Mouse (Mus musculus) liver, embryonic 12.5 days (tissue): ENCODE measurements around the gene Olfr1441. TPM values are rescaled to one million over a fixed set of nuclear protein-coding genes. Genes with fewer than 3 reads are reported as not detected.

Experiments used
- ATAC-seq: fragments of 200-750 bp; cut with Nextera tagmentation; 2 replicates; pipeline ENCODE4 v1.8.0; 2017; ENCODE audit warnings: moderate number of reproducible peaks, mild to moderate bottlenecking, moderate library complexity
- H3K27ac ChIP-seq: fragments of 300-500 bp; sonication (generic); 2 replicates; pipeline ENCODE4 v1.5.1; 2016; ENCODE audit warnings: mild to moderate bottlenecking
- H3K27me3 ChIP-seq: fragments of 300-500 bp; sonication (generic); replicated peaks from 2 replicates; pipeline ENCODE4 v1.6.1; 2016; ENCODE audit warnings: mild to moderate bottlenecking, moderate library complexity
- H3K36me3 ChIP-seq: fragments of 300-500 bp; sonication (generic); 2 replicates; pipeline ENCODE4 v1.6.1; 2016; ENCODE audit warnings: mild to moderate bottlenecking, moderate library complexity
- H3K4me1 ChIP-seq: fragments of 300-500 bp; sonication (generic); 2 replicates; pipeline ENCODE4 v1.6.1; 2016
- H3K4me2 ChIP-seq: fragments of 300-500 bp; sonication (generic); 2 replicates; pipeline ENCODE4 v1.6.1; 2016; ENCODE audit warnings: mild to moderate bottlenecking, moderate library complexity
- H3K4me3 ChIP-seq: fragments of 300-500 bp; sonication (generic); 2 replicates; pipeline ENCODE4 v1.5.1; 2016; ENCODE audit warnings: mild to moderate bottlenecking, moderate library complexity
- H3K9ac ChIP-seq: fragments of 300-500 bp; sonication (generic); 2 replicates; pipeline ENCODE4 v1.6.1; 2016; ENCODE audit warnings: mild to moderate bottlenecking, moderate library complexity
- H3K9me3 ChIP-seq: fragments of 300-500 bp; sonication (generic); replicated peaks from 2 replicates; pipeline ENCODE4 v1.6.1; 2016; ENCODE audit warnings: mild to moderate bottlenecking, moderate library complexity
- WGBS: fragments of 180-500 bp; shearing (Covaris S2); methylation state at CpG from one replicate; pipeline ENCODE4 v1.1.7; 2016; ENCODE audit not compliant: insufficient replicate concordance; 5-methylcytosine and 5-hydroxymethylcytosine counted together
- polyA plus RNA-seq: library from polyadenylated mRNA; unstranded; fragments of >200 nt; fragmentation: Nextera tagmentation; extraction: Ambion mirVana; gene quantifications from 2 replicates; pipeline ENCODE4 v1.2.1, GENCODE M21; 2016

Gene Olfr1441
- polyA plus RNA-seq, 1 experiment from 2014 or later: not detected

DNA sequence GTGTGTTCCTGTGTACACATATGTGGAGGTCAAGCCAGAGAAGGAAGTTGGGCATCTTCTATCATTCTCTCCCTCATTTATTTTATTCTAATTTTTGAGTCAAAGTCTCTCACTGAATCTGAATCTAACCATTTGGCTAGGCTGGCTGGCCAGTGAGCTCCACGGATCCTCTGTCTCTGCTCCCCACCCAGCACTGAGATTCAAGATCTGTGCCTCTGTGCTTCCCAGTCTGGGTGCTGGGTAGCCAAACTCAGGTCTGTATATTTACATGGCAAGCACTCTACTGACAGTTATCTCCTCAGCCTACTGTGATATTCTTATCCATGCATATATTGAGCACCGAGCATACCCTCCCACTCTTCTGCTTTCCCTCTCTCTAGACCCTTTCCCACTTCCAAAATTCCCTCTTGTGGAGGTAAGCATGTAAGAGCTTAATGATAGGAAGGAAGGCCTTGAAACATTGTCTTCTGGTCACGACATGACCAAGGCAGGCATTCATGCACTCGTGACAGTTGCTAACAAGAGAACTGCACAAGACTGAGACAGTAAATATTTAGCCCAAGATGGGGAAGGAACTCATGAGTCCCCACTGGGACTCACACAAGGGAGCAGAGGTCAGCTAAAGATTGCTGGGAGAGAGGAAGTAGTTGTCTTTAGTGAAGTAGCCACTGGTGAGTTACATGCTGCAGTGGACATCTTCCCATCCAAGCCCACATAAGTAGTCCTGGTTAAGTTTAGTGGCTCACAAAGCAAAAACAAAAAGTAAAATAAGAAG lies 18.7 kb downstream of the Olfr1441 start:
- H3K9me3 ChIP-seq: no peaks in the 10 kb centered on the region
- no peak for ATAC-seq

DNA sequence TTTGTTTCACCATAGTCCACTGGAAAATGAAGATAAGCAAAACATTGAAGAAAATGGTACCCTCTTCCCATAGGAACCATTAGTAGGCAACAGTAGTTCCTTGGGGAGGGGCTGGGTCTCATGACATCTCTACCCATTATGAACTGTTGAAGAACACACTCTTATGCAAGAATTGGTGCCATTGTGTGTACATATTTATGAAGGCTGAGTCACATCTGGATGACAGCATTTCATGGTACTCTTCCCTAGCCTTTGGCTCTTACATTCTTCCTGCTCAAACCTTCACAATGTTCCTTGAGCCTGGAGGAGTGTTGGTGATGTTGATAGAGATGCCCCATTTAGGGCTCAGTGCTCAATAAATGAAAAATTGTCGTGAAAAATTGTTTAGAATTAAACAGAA lies 22.3 kb downstream of the Olfr1441 start:
- Histone ChIP-seq H3K9me3 (no peaks in the 10 kb centered on the region), H3K9ac (no peak overlapping the region), H3K4me2 (no peak overlapping the region), H3K27me3 (no peaks in the 10 kb centered on the region), H3K4me3 (no peak overlapping the region), H3K36me3 (no peaks in the 10 kb centered on the region), H3K27ac (no peak overlapping the region), H3K4me1 (no peaks in the 10 kb centered on the region)
- WGBS: 44% methylated on average over 1 of the region's 1 CpGs
- ATAC-seq: no peak

More for the DNA sequence above, 18.7 kb downstream of the Olfr1441 start:
- Histone ChIP-seq H3K27me3 (no peaks in the 10 kb centered on the region), H3K9ac (no peak overlapping the region), H3K4me2 (no peak overlapping the region), H3K27ac (no peak overlapping the region), H3K4me3 (no peak overlapping the region), H3K4me1 (no peaks in the 10 kb centered on the region), H3K36me3 (no peaks in the 10 kb centered on the region)
- WGBS: 43% methylated on average over 4 of the region's 4 CpGs

DNA sequence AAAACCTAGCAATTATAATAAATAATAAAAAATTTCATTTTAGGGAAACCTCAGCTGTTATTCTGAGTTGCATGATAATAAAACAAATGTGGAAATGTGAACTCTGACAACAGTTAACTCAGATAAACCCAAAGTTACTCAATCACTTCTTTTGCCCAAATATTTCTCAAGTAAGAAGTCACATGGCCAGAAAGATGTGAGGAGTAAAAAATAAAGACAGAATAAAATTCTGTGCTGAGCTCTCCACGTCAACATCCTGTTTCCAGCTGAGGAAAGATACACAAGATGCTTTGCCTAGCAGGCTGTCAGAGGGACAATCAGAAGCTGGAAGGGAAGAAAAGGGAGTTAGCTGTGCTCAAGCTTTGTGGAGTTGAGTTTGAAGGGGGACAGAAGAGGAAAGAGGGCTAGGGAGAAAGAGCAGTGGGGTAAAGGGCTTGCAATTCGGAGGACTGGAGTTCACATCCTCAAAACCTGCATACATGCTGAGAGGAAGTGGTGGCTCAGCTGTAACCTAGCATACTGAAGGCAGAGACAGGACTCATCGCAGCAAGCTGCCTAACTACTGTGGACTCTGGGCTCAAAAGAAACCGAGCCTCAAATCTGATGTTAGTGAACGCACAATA lies 23.0 kb downstream of the Olfr1441 start:
- Histone ChIP-seq H3K9ac (no peak overlapping the region), H3K9me3 (no peaks in the 10 kb centered on the region), H3K27ac (no peak overlapping the region), H3K36me3 (no peaks in the 10 kb centered on the region), H3K27me3 (no peaks in the 10 kb centered on the region), H3K4me1 (no peaks in the 10 kb centered on the region), H3K4me2 (no peak overlapping the region), H3K4me3 (no peak overlapping the region)
- 28% methylated on average over 5 of the region's 5 CpGs for WGBS
- no peak for ATAC-seq

DNA sequence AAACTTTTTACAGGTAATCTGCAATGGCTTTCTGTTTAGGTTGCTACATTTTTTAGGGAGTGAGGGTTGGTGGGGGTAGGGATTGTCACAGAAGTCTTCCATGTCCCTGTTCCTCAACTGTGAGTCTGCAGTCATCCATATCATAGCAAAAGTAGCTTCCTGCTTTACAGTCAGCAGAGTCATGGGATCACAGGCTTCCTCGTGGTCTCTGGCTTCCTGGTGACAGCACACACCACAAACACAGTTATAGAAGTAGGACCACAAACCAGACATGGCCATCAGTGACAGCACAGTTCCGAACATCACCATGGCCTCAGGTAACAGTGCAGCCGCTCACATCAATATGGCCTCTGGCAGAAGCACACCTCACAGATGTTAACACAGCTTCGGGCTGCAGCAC lies 25.3 kb downstream of the Olfr1441 start:
- Histone ChIP-seq H3K4me2 (no peak overlapping the region), H3K27ac (no peak overlapping the region), H3K4me1 (no peaks in the 10 kb centered on the region), H3K9me3 (no peaks in the 10 kb centered on the region), H3K27me3 (no peaks in the 10 kb centered on the region), H3K4me3 (no peak overlapping the region), H3K36me3 (no peaks in the 10 kb centered on the region), H3K9ac (no peak overlapping the region)
- WGBS: 44% methylated on average over 4 of the region's 4 CpGs
- ATAC-seq: no peak

DNA sequence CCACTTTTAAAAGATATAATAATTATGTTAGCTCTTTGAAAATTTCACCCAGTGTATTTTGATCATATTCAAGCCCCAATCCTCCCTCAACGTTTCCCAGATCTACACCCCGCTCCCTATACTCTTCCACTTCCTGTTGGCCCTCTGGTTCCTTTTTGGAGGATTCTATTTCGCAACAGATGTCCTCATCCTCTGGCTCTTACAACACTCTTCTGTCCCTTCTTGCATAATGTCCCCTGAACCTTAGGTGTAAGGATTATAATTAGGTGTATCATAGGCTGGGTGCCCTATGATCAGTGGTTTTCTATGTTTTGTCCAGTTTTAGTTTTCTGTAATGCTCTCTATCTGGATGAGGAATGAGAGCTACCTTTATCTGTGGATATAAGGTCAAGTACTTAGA lies 27.8 kb downstream of the Olfr1441 start:
- Histone ChIP-seq H3K27me3 (no peaks in the 10 kb centered on the region), H3K36me3 (no peaks in the 10 kb centered on the region), H3K27ac (no peak overlapping the region), H3K4me2 (no peak overlapping the region), H3K4me1 (no peaks in the 10 kb centered on the region), H3K4me3 (no peak overlapping the region), H3K9me3 (no peaks in the 10 kb centered on the region), H3K9ac (no peak overlapping the region)
- ATAC-seq: no peak
- WGBS: 39% methylated on average over 3 of the region's 3 CpGs

DNA sequence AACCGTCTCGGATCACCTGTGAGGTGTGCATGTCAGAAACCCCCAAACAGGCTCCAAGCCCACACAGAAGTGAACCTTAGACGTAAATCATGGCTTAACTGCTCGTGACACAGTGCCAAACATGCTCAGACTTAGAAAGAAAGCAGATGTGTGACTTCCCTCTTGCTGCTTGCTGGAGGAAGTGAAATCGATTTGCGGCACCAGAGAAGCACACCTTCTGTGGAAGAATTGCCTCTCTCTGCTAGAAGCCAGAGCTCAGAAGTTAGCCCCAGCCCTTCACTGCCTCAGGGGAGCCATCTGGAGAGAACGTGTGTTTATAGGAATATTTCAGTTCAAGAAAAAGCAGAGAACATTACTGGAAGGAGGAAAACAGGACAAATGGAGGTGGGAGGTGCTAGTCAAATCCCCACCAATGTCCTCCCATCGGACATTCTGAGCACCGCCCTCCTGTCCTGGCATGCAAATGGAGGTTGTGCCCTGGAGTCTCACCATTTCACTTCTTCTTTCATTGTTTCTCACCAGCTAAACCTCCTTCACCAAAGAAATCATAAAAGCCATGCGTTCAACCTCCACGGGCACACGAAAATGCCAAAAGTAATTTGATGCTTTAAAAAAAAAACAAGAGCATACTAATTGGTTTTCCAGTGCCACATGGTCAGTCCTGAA lies 40.3 kb downstream of the Olfr1441 start:
- 64% methylated on average over 12 of the region's 12 CpGs for WGBS
- Histone ChIP-seq H3K27me3 (no peaks in the 10 kb centered on the region), H3K9ac (no peak overlapping the region), H3K27ac (no peak overlapping the region), H3K4me2 (no peak overlapping the region), H3K36me3 (no peaks in the 10 kb centered on the region), H3K9me3 (no peaks in the 10 kb centered on the region), H3K4me3 (no peak overlapping the region), H3K4me1 (no peaks in the 10 kb centered on the region)
- ATAC-seq: no peak

DNA sequence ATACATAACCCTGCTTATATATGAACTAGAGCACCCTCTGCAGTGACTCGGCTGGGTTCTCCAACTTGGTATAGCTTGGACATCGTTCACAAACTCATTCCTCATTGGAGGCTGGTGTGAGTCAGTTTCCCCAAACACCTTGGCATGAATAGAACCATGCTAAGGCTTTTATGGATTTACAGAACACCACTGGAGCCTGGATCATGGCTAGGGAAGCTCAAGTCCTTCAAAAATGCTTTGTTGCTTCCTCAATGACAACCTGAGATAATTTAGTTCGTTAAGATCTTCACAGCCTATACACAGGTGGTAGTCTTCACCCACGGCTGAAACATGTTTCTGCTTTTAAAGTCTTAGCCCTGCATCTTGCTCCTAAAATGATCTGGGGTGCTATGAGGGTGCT lies 42.3 kb downstream of the Olfr1441 start:
- Histone ChIP-seq H3K27me3 (no peaks in the 10 kb centered on the region), H3K27ac (no peak overlapping the region), H3K36me3 (no peaks in the 10 kb centered on the region), H3K4me3 (no peak overlapping the region), H3K9me3 (no peaks in the 10 kb centered on the region), H3K4me1 (no peaks in the 10 kb centered on the region), H3K9ac (no peak overlapping the region), H3K4me2 (no peak overlapping the region)
- ATAC-seq: no peak
- 56% methylated on average over 4 of the region's 4 CpGs for WGBS

DNA sequence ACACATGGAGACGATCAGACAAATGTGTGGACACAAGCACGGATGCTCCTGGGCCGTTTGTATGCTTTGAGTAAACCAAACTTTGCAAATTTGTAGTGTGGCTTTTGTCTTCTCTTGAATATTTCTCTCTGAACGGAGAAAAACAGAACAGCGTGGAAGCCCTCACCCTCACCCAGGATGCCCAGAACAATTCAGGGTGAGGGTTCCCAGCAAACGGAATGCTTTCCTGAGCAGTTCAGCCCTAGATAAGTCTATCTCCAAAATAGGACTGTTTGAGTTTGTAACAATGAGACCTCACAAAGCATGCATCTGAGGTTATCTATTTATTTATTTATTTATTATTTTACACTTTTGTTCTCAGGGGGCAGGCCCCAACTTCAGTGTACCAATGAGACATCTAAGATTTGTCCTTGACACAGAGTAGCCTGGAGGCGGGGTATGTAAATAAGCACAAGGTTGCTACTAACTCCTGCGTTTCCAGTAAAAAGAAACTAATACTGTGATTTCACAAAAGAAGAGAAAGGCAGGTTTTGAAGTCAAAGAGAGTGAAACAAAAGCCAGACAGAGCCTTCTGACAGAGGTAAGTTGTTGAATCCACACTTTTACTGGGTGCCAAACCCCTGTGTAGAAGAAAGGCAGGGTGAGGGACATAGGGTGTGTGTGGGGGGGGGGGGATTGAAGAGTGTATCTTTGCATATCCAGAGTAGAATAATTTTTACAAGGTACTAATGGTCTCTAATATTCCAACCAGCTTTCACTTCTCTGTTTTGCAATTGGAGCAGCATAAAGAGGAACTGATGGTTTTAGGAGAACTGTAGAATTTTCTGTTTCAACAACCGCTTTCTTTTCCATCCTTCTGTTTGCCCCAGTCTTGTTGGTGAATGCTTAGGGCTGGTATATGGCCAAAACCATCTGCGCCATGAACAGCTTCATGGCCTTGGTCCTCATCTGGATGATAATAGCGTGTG lies 43.3 kb downstream of the Olfr1441 start, which contains the start of gene Mpeg1:
Gene Mpeg1 (plus strand): TSS at position 498 of the 968 bp plus-strand sequence.
- Histone ChIP-seq H3K9ac (no peak within 1 kb of the TSS), H3K27ac (no peak within 1 kb of the TSS), H3K4me3 (no peak within 1 kb of the TSS), H3K9me3 (no peaks in the 10 kb centered on the region), H3K4me1 (no peaks in the 10 kb centered on the region), H3K36me3 (no peaks in the 10 kb centered on the region), H3K27me3 (no peaks in the 10 kb centered on the region), H3K4me2 (no peak within 1 kb of the TSS)
- 69% methylated on average over 11 of the region's 11 CpGs for WGBS
- no peak for ATAC-seq

DNA sequence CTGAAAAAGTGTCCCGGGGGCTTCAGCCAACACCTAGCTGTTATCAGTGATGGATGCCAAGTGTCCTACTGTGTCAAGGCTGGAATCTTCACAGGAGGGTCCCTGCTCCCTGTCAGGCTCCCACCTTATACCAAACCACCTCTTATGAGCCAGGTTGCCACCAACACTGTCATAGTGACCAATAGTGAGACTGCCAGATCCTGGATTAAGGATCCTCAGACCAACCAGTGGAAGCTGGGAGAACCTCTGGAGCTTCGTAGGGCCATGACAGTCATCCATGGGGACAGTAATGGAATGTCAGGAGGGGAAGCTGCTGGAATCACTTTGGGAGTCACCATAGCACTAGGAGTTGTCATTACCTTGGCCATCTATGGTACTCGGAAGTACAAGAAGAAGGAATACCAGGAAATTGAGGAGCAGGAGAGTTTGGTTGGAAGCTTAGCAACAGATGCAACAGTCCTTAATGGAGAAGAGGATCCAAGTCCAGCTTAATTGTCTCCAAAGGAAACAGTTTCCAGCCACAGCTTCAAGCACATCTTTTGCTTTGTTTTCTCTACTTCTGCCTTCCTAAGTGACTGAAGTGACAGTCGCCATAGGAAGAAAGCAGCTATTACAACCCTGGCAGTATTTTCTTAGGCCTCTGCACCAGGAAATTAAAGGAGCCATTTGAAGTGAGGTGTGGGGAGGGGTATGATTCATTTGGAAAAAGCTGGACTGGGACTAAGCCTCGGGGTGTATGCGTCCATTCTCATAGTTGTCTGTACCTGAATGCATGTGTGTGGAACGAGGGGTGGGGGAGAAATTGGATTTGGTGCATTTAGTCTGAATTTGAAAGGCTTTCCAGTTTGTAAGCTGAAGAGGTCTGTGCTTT lies 45.9 kb downstream of the Olfr1441 start:
- H3K4me3 ChIP-seq: no peak overlapping the region
- WGBS: 61% methylated on average over 7 of the region's 7 CpGs
- H3K36me3 ChIP-seq: no peaks in the 10 kb centered on the region
- no peak overlapping the region for H3K4me2 ChIP-seq
- no peak for ATAC-seq
- H3K9ac ChIP-seq: no peak overlapping the region
- no peaks in the 10 kb centered on the region for H3K9me3 ChIP-seq
- H3K27ac ChIP-seq: no peak overlapping the region
- H3K4me1 ChIP-seq: no peaks in the 10 kb centered on the region
- H3K27me3 ChIP-seq: no peaks in the 10 kb centered on the region

DNA sequence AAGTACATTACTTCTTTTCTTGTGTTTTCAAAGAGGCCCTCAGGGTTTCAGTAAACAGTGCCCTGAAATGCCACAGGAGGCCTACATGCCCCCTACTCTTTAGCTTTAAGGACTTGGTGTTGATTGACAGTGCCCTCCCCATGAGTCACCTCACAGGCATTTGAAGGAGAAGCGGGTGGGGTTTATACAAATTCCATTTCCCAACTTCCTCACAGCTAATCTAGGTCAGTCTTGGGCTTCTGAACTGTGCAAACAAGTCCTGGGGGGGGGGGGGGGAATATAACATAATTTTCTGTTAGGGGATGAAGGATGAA lies 46.4 kb downstream of the Olfr1441 start:
- H3K27ac ChIP-seq: no peak overlapping the region
- H3K4me3 ChIP-seq: no peak overlapping the region
- no peaks in the 10 kb centered on the region for H3K9me3 ChIP-seq
- no peak overlapping the region for H3K9ac ChIP-seq
- WGBS: 28% methylated on average over 1 of the region's 1 CpGs
- no peaks in the 10 kb centered on the region for H3K27me3 ChIP-seq
- no peaks in the 10 kb centered on the region for H3K36me3 ChIP-seq
- no peak overlapping the region for H3K4me2 ChIP-seq
- H3K4me1 ChIP-seq: no peaks in the 10 kb centered on the region
- no peak for ATAC-seq

DNA sequence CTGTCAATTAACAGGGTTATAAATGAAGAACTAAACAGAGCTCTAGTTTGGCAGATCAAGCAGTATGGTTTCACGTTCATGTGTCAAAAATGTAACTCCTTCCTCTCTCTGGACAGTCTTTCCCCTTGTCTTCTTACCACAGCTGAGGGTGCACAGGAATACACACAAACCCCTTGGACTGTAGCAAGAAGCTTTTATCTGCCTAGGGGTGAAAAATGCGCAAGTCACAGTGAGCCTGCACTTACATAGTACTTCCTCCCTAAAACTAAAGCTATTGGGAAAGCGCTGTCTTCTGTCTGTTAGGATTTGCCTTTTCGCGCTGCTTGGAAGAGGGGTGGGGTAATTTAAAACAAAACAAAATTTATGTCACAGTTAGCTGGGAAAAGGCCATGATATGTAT lies 46.9 kb downstream of the Olfr1441 start:
- ATAC-seq: no peak
- 45% methylated on average over 5 of the region's 5 CpGs for WGBS

More for the DNA sequence above, 46.9 kb downstream of the Olfr1441 start:
- Histone ChIP-seq H3K9me3 (no peaks in the 10 kb centered on the region), H3K9ac (no peak overlapping the region), H3K27me3 (no peaks in the 10 kb centered on the region), H3K36me3 (no peaks in the 10 kb centered on the region), H3K4me1 (no peaks in the 10 kb centered on the region), H3K4me3 (no peak overlapping the region), H3K4me2 (no peak overlapping the region), H3K27ac (no peak overlapping the region)
